In the genomic region with DNA sequence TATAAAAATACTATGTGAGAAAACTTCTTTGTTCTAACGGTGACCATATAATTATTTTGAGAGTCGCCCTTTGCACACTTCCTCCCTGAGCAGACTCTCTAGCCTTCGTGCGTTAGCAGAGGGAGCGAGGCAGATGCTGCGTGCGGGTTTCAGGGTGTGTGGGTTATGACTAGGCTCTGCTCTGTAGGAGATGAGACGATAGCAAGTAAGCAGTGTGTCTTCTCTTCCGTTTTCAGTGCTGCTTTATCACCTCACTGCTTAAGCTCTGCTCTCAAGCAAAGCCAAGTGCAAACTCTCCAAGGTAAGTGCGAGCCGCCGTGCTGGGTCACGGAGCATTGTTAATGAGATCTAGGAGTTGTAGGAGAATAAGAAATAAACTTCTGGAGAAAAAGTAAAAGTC, we compare ENCODE assay signal across 18 mouse cellular contexts. TPM values are rescaled to one million over a fixed set of nuclear protein-coding genes. Genes with fewer than 3 reads are reported as not detected.
DNase-seq lines count a peak whose midpoint lies in the region; ATAC-seq and TF ChIP-seq lines count a peak whose summit lies in the region.
"Had no signal": no experiment of that assay in that cellular context is flagged by ENCODE, and none has a peak within 500 bp of the region (broad histone marks: within the 10 kb centered on the region; RNA-seq: fewer than 3 reads in every experiment).

No protein-coding gene starts in this region.

- H3K4me2 ChIP-seq in liver, embryonic 12.5 days = peak overlapping the region; percentile 16; the same call in 1 of the 2 replicates
- no peak overlapping the region for H3K4me2 ChIP-seq in hindbrain, postnatal 0 days (ENCODE audit: low read depth, low read length)
- H3K4me2 ChIP-seq: heart, embryonic 11.5 days; hindbrain, embryonic 13.5 days; limb, embryonic 13.5 days; neural tube, embryonic 13.5 days had no signal

- H3K4me1 ChIP-seq in heart, embryonic 10.5 days = no peaks in the 10 kb centered on the region
- peaks cover 42% of the 10 kb centered on the region for H3K4me1 ChIP-seq in liver, embryonic 12.5 days
- H3K4me1 ChIP-seq in hindbrain, postnatal 0 days (ENCODE audit: insufficient read depth, low read length) = no peaks in the 10 kb centered on the region
- H3K4me1 ChIP-seq: hindbrain, embryonic 13.5 days; limb, embryonic 13.5 days; neural tube, embryonic 13.5 days had no signal

- H3K27ac ChIP-seq in heart, embryonic 10.5 days = no peak overlapping the region
- H3K27ac ChIP-seq in liver, embryonic 12.5 days = no peak overlapping the region
- H3K27ac ChIP-seq in hindbrain, postnatal 0 days = no peak overlapping the region
- H3K27ac ChIP-seq: hindbrain, embryonic 13.5 days; limb, embryonic 13.5 days; neural tube, embryonic 13.5 days had no signal

- no peak overlapping the region for H3K9ac ChIP-seq in liver, embryonic 12.5 days
- H3K9ac ChIP-seq in hindbrain, postnatal 0 days (replicated peaks; ENCODE audit: low read length) = no peak overlapping the region
- H3K9ac ChIP-seq: forebrain, postnatal 0 days; hindbrain, embryonic 13.5 days; limb, embryonic 13.5 days; neural tube, embryonic 13.5 days had no signal

- no peak for TF ChIP-seq CTCF in hindbrain, postnatal 0 days (IDR thresholded peaks at IDR 0.05; ENCODE audit: low read depth)

- ATAC-seq in liver, embryonic 12.5 days = peak; percentile 80
- ATAC-seq in megakaryocyte-erythroid progenitor cell, adult 5-6 weeks (replicated peaks; ENCODE audit: low FRiP score, low TSS enrichment, poor library complexity, severe bottlenecking) = peak; percentile 84
- ATAC-seq in hindbrain, postnatal 0 days = no peak
- ATAC-seq: forebrain, postnatal 0 days had no signal

- no peaks in the 10 kb centered on the region for H3K27me3 ChIP-seq in heart, embryonic 10.5 days (ENCODE audit: insufficient read depth, poor library complexity, severe bottlenecking)
- H3K27me3 ChIP-seq in liver, embryonic 12.5 days (replicated peaks) = no peaks in the 10 kb centered on the region
- H3K27me3 ChIP-seq in hindbrain, postnatal 0 days (ENCODE audit: insufficient read depth, low read length) = no peaks in the 10 kb centered on the region
- H3K27me3 ChIP-seq: hindbrain, embryonic 13.5 days; limb, embryonic 13.5 days; neural tube, embryonic 13.5 days had no signal

- intact Hi-C loops in left cerebral cortex, postnatal 36 days (cut with DNase I) = no loop called here

- DNase-seq in heart, embryonic 10.5 days (ENCODE audit: low spot score) = peak; percentile 72
- DNase-seq in heart, adult 18-20 months = no peak
- peak; percentile 29 for DNase-seq in c-Kit-positive CD71-positive TER-119-positive erythroid progenitor cells, embryonic 14.5 days (ENCODE audit: low spot score)
- no peak for DNase-seq in adrenal gland, postnatal 10 days
- DNase-seq in hindbrain, postnatal 0 days (ENCODE audit: low spot score) = no peak
- no peak for DNase-seq in left cerebral cortex, postnatal 36 days (ENCODE audit: low spot score in 2 of 2)
- DNase-seq: cerebellum, adult 18-20 months; forebrain, postnatal 0 days; gastrocnemius, postnatal 10 days; heart, postnatal 14 days; kidney, adult 18-20 months; kidney, postnatal 10 days had no signal

- H3K4me3 ChIP-seq in heart, embryonic 10.5 days = no peak overlapping the region
- H3K4me3 ChIP-seq in liver, embryonic 12.5 days = no peak overlapping the region
- H3K4me3 ChIP-seq in hindbrain, postnatal 0 days (ENCODE audit: low read length) = no peak overlapping the region
- H3K4me3 ChIP-seq: hindbrain, embryonic 13.5 days; limb, embryonic 13.5 days; neural tube, embryonic 13.5 days had no signal

- peaks cover 16% of the 10 kb centered on the region; the same call in 1 of the 2 replicates for H3K36me3 ChIP-seq in heart, embryonic 10.5 days
- H3K36me3 ChIP-seq in liver, embryonic 12.5 days = peaks cover 29% of the 10 kb centered on the region
- no peaks in the 10 kb centered on the region; the same call in 1 of the 2 replicates for H3K36me3 ChIP-seq in hindbrain, postnatal 0 days (ENCODE audit: insufficient read depth, low read length)

- no peaks in the 10 kb centered on the region for H3K9me3 ChIP-seq in heart, embryonic 10.5 days
- no peaks in the 10 kb centered on the region for H3K9me3 ChIP-seq in liver, embryonic 12.5 days (replicated peaks)
- no peaks in the 10 kb centered on the region for H3K9me3 ChIP-seq in hindbrain, postnatal 0 days (ENCODE audit: low read length)
- H3K9me3 ChIP-seq: hindbrain, embryonic 13.5 days; limb, embryonic 13.5 days; neural tube, embryonic 13.5 days had no signal

- 74% methylated on average over 13 of the region's 13 CpGs for WGBS in heart, embryonic 10.5 days
- 42% methylated on average over 13 of the region's 13 CpGs for WGBS in liver, embryonic 12.5 days (ENCODE audit: insufficient replicate concordance)
- WGBS in hindbrain, postnatal 0 days = 76% methylated on average over 13 of the region's 13 CpGs

RNA-seq across cellular contexts. Expression of a gene that starts 38.5 kb away (rescaled TPM):
- polyA plus RNA-seq in heart, embryonic 10.5 days (2016; fragmentation: Nextera tagmentation; extraction: Ambion mirVana) = 12.7 and 13.5 TPM in 2 replicates
- total RNA-seq in heart, adult 18-20 months (2021) = 1 to 10 TPM; 7.4 to 7.9 TPM
- 17.5 and 18.5 TPM in 2 replicates for polyA plus RNA-seq in liver, embryonic 12.5 days (2016; fragmentation: Nextera tagmentation; extraction: Ambion mirVana)
- 28.1 and 28.9 TPM in 2 replicates for total RNA-seq in megakaryocyte-erythroid progenitor cell, adult 5-6 weeks (2014; fragmentation: Nextera tagmentation)
- total RNA-seq in megakaryocyte-erythroid progenitor cell, adult 5-6 weeks (2017) = 34.3 and 40.1 TPM in 2 replicates
- total RNA-seq in adrenal gland, postnatal 10 days (2021) = 10 to 100 TPM; 21.8 to 27.0 TPM
- 12.5 and 17.1 TPM in 2 replicates for total RNA-seq in hindbrain, postnatal 0 days (2014; rRNA removed)
- 8.0 and 9.1 TPM in 2 replicates for polyA plus RNA-seq in hindbrain, postnatal 0 days (2015; fragmentation: Nextera tagmentation; extraction: Ambion mirVana)
- 10 to 100 TPM; 14.1 to 14.5 TPM for total RNA-seq in left cerebral cortex, postnatal 36 days (2021)

RNA-seq across cellular contexts. Expression of a gene that starts 50.9 kb away (rescaled TPM):
- 17.3 and 19.6 TPM in 2 replicates for polyA plus RNA-seq in heart, embryonic 10.5 days (2016; fragmentation: Nextera tagmentation; extraction: Ambion mirVana)
- 10 to 100 TPM; 10.1 to 10.8 TPM for total RNA-seq in heart, adult 18-20 months (2021)
- 8.8 and 11.2 TPM in 2 replicates for polyA plus RNA-seq in liver, embryonic 12.5 days (2016; fragmentation: Nextera tagmentation; extraction: Ambion mirVana)
- total RNA-seq in megakaryocyte-erythroid progenitor cell, adult 5-6 weeks (2014; fragmentation: Nextera tagmentation) = 46.2 and 47.1 TPM in 2 replicates
- 28.0 and 29.1 TPM in 2 replicates for total RNA-seq in megakaryocyte-erythroid progenitor cell, adult 5-6 weeks (2017)
- 10 to 100 TPM; 30.9 to 31.1 TPM for total RNA-seq in adrenal gland, postnatal 10 days (2021)
- total RNA-seq in hindbrain, postnatal 0 days (2014; rRNA removed) = 43.7 and 54.5 TPM in 2 replicates
- 29.2 and 32.2 TPM in 2 replicates for polyA plus RNA-seq in hindbrain, postnatal 0 days (2015; fragmentation: Nextera tagmentation; extraction: Ambion mirVana)
- total RNA-seq in left cerebral cortex, postnatal 36 days (2021) = 10 to 100 TPM; 79.7 to 81.5 TPM

Comparison
In these comparisons a context has a peak if more than half of its experiments do, and no peak if none do; other contexts are left out.
1. DNase-seq: peak in heart, embryonic 10.5 days (single experiment) and c-Kit-positive CD71-positive TER-119-positive erythroid progenitor cells, embryonic 14.5 days (single experiment); none in heart, adult 18-20 months (0 of 2), adrenal gland, postnatal 10 days (single experiment), hindbrain, postnatal 0 days (single experiment) and left cerebral cortex, postnatal 36 days (0 of 2).